8 mouse cellular contexts compared by ENCODE assay signal in genomic region chr11:69414421-69415326, GRCm38 (mm10). TPM values are rescaled to one million over a fixed set of nuclear protein-coding genes. Genes with fewer than 3 reads are reported as not detected.
DNase-seq lines count a peak whose midpoint lies in the region; ATAC-seq lines count a peak whose summit lies in the region.

No protein-coding gene starts in this region.

- no peak for DNase-seq in kidney, adult 18-20 months
- DNase-seq in adipocyte (ENCODE audit: low spot score) = peak; percentile 76
- peak; percentile 70 for DNase-seq in retina, postnatal 1 day
- DNase-seq in layer of hippocampus, postnatal 10 days (ENCODE audit: low spot score in 2 of 2) = no peak
- DNase-seq in gastrocnemius, postnatal 36 days = no peak

- peaks cover 14% of the 10 kb centered on the region for H3K36me3 ChIP-seq in kidney, embryonic 14.5 days (ENCODE audit: control insufficient read depth, insufficient read depth, low read length)
- H3K36me3 ChIP-seq in forebrain, embryonic 13.5 days (ENCODE audit: poor library complexity, severe bottlenecking) = peaks cover 17% of the 10 kb centered on the region
- H3K36me3 ChIP-seq in limb, embryonic 13.5 days = peaks cover 21% of the 10 kb centered on the region

- WGBS in kidney, embryonic 14.5 days = 5% methylated on average over 4 of the region's 4 CpGs
- WGBS in forebrain, embryonic 13.5 days = 16% methylated on average over 4 of the region's 4 CpGs
- WGBS in limb, embryonic 13.5 days = 4% methylated on average over 4 of the region's 4 CpGs

- H3K27me3 ChIP-seq in kidney, embryonic 14.5 days (ENCODE audit: control insufficient read depth, insufficient read depth, low read length) = no peaks in the 10 kb centered on the region
- H3K27me3 ChIP-seq in forebrain, embryonic 13.5 days = no peaks in the 10 kb centered on the region
- no peaks in the 10 kb centered on the region for H3K27me3 ChIP-seq in limb, embryonic 13.5 days

- no peak for ATAC-seq in kidney, embryonic 14.5 days (ENCODE audit: low FRiP score, low TSS enrichment)
- no peak for ATAC-seq in forebrain, embryonic 13.5 days
- no peak for ATAC-seq in limb, embryonic 13.5 days (ENCODE audit: low FRiP score, low read depth)

- peak overlapping the region; percentile 95 for H3K4me2 ChIP-seq in kidney, embryonic 14.5 days (replicated peaks; ENCODE audit: low read depth, low read length)
- peak overlapping the region; percentile 99 for H3K4me2 ChIP-seq in forebrain, embryonic 13.5 days
- H3K4me2 ChIP-seq in limb, embryonic 13.5 days (replicated peaks) = peak overlapping the region; percentile 98

- H3K27ac ChIP-seq in kidney, embryonic 14.5 days (ENCODE audit: low read depth, low read length) = peak overlapping the region; percentile 95
- H3K27ac ChIP-seq in forebrain, embryonic 13.5 days = peak overlapping the region; percentile 99
- peak overlapping the region; percentile 99 for H3K27ac ChIP-seq in limb, embryonic 13.5 days

- intact Hi-C loops in gastrocnemius, postnatal 36 days (cut with DNase I) = loop anchor here (10.0 kb wide), 2 partner anchors 320 to 580 kb away; partner anchors contain the start of genes Gabarap, Per1 and Phf23

- H3K4me1 ChIP-seq in kidney, embryonic 14.5 days (ENCODE audit: control insufficient read depth, insufficient read depth, low read length) = peaks cover 52% of the 10 kb centered on the region
- H3K4me1 ChIP-seq in forebrain, embryonic 13.5 days = peaks cover 66% of the 10 kb centered on the region
- peaks cover 55% of the 10 kb centered on the region for H3K4me1 ChIP-seq in limb, embryonic 13.5 days

- H3K4me3 ChIP-seq in kidney, embryonic 14.5 days (ENCODE audit: low read length) = peak overlapping the region; percentile 84
- H3K4me3 ChIP-seq in forebrain, embryonic 13.5 days = peak overlapping the region; percentile 79
- peak overlapping the region; percentile 82 for H3K4me3 ChIP-seq in limb, embryonic 13.5 days

- no peaks in the 10 kb centered on the region for H3K9me3 ChIP-seq in kidney, embryonic 14.5 days (ENCODE audit: control insufficient read depth, low read length)
- H3K9me3 ChIP-seq in forebrain, embryonic 13.5 days (replicated peaks) = no peaks in the 10 kb centered on the region
- no peaks in the 10 kb centered on the region for H3K9me3 ChIP-seq in limb, embryonic 13.5 days

- H3K9ac ChIP-seq in kidney, embryonic 14.5 days (ENCODE audit: low read depth, low read length) = peak overlapping the region; percentile 69
- H3K9ac ChIP-seq in forebrain, embryonic 13.5 days = peak overlapping the region; percentile 97
- H3K9ac ChIP-seq in limb, embryonic 13.5 days = peak overlapping the region; percentile 97

RNA-seq across cellular contexts. Expression of gene Kdm6b, which starts 1.2 kb away (rescaled TPM):
- 36.1 and 37.4 TPM in 2 replicates for polyA plus RNA-seq in kidney, embryonic 14.5 days (2014; fragmentation: Nextera tagmentation; extraction: Ambion mirVana)
- polyA plus RNA-seq in forebrain, embryonic 13.5 days (2015; fragmentation: Nextera tagmentation; extraction: Ambion mirVana) = 55.4 and 59.3 TPM in 2 replicates
- polyA plus RNA-seq in limb, embryonic 13.5 days (2015; fragmentation: Nextera tagmentation; extraction: Ambion mirVana) = 47.3 and 49.3 TPM in 2 replicates
- total RNA-seq in layer of hippocampus, postnatal 10 days (2021) = 10 to 100 TPM; 47.0 to 50.5 TPM
- total RNA-seq in gastrocnemius, postnatal 36 days (2021) = 10 to 100 TPM; 23.0 to 27.2 TPM

RNA-seq across cellular contexts. Expression of gene Tmem88, which starts 16.6 kb away (rescaled TPM):
- polyA plus RNA-seq in kidney, embryonic 14.5 days (2014; fragmentation: Nextera tagmentation; extraction: Ambion mirVana) = 36.8 and 39.6 TPM in 2 replicates
- polyA plus RNA-seq in forebrain, embryonic 13.5 days (2015; fragmentation: Nextera tagmentation; extraction: Ambion mirVana) = 6.3 and 6.6 TPM in 2 replicates
- polyA plus RNA-seq in limb, embryonic 13.5 days (2015; fragmentation: Nextera tagmentation; extraction: Ambion mirVana) = 24.0 and 25.6 TPM in 2 replicates
- 1 to 10 TPM; 2.1 to 2.7 TPM for total RNA-seq in layer of hippocampus, postnatal 10 days (2021)
- total RNA-seq in gastrocnemius, postnatal 36 days (2021) = 1 to 10 TPM; 6.3 to 7.9 TPM

RNA-seq across cellular contexts. Expression of gene Cyb5d1, which starts 19.2 kb away (rescaled TPM):
- 11.1 and 23.9 TPM in 2 replicates for polyA plus RNA-seq in kidney, embryonic 14.5 days (2014; fragmentation: Nextera tagmentation; extraction: Ambion mirVana)
- 45.9 and 48.6 TPM in 2 replicates for polyA plus RNA-seq in forebrain, embryonic 13.5 days (2015; fragmentation: Nextera tagmentation; extraction: Ambion mirVana)
- polyA plus RNA-seq in limb, embryonic 13.5 days (2015; fragmentation: Nextera tagmentation; extraction: Ambion mirVana) = 35.6 and 38.1 TPM in 2 replicates
- total RNA-seq in layer of hippocampus, postnatal 10 days (2021) = 10 to 100 TPM; 28.4 to 40.6 TPM
- 10 to 100 TPM; 24.6 to 26.2 TPM for total RNA-seq in gastrocnemius, postnatal 36 days (2021)

RNA-seq across cellular contexts. Expression of gene Naa38, which starts 19.4 kb away (rescaled TPM):
- 172 and 221 TPM in 2 replicates for polyA plus RNA-seq in kidney, embryonic 14.5 days (2014; fragmentation: Nextera tagmentation; extraction: Ambion mirVana)
- 100.0 and 108 TPM in 2 replicates for polyA plus RNA-seq in forebrain, embryonic 13.5 days (2015; fragmentation: Nextera tagmentation; extraction: Ambion mirVana)
- polyA plus RNA-seq in limb, embryonic 13.5 days (2015; fragmentation: Nextera tagmentation; extraction: Ambion mirVana) = 127 and 137 TPM in 2 replicates
- 10 to 100 TPM; 84.1 to 95.1 TPM for total RNA-seq in layer of hippocampus, postnatal 10 days (2021)
- 10 to 100 TPM; 58.8 to 67.0 TPM for total RNA-seq in gastrocnemius, postnatal 36 days (2021)

RNA-seq across cellular contexts. Expression of gene Chd3, which starts 45.5 kb away (rescaled TPM):
- 56.7 and 59.7 TPM in 2 replicates for polyA plus RNA-seq in kidney, embryonic 14.5 days (2014; fragmentation: Nextera tagmentation; extraction: Ambion mirVana)
- 104 and 106 TPM in 2 replicates for polyA plus RNA-seq in forebrain, embryonic 13.5 days (2015; fragmentation: Nextera tagmentation; extraction: Ambion mirVana)
- 117 and 119 TPM in 2 replicates for polyA plus RNA-seq in limb, embryonic 13.5 days (2015; fragmentation: Nextera tagmentation; extraction: Ambion mirVana)
- 100 to 1,000 TPM; 540 to 617 TPM for total RNA-seq in layer of hippocampus, postnatal 10 days (2021)
- total RNA-seq in gastrocnemius, postnatal 36 days (2021) = 10 to 100 TPM in 1 of 2 experiments, 1 to 10 TPM in 1; 7.6 to 11.2 TPM

Comparison
In these comparisons a context has a peak if more than half of its experiments do, and no peak if none do; other contexts are left out.
1. DNase-seq: peak in adipocyte (single experiment) and retina, postnatal 1 day (single experiment); none in kidney, adult 18-20 months (single experiment), layer of hippocampus, postnatal 10 days (0 of 2) and gastrocnemius, postnatal 36 days (0 of 2).
2. Peak in every context shown above with its lines, with median percentiles within 50 percentile points of each other: H3K27ac ChIP-seq, H3K4me2 ChIP-seq, H3K4me3 ChIP-seq and H3K9ac ChIP-seq.